Mouse (Mus musculus): ENCODE measurements around the gene Astn1.

DNA sequence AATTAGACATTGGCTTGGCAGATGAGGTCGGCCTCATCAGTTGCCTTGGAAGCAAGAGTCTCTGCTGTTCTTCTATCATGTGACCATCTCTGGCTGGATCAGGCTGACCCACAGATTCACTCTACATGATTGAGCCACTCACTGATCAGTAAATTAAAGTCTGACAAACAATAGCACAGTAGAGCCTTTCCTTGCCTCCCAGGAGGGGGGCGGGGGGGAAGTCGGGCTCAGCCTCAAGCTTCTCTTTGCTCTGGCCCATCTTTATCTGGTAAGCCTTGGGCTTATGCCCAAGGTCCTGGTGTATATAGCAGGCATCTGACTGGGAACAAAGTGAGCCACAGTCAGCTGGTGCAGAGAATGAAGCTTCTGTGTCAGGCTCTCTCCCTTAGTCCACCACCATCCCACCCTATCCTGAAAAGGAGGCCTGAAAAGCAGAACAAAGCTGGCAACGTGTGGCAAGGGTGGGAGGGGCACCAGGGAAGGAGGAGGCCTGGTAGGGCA lies 127.5 kb downstream of the Astn1 start:
- TF ChIP-seq POLR2A (IDR thresholded peaks at IDR 0.05; ENCODE audit: low read depth, low read length), result no peak
- TF ChIP-seq CTCF (IDR thresholded peaks at IDR 0.05; ENCODE audit: borderline replicate concordance, insufficient read depth, low read length), result no peak
